Mouse (Mus musculus) inflammation-experienced regulatory T-cells (primary cell): ENCODE results near the gene Sirt7. TPM values are rescaled to one million over a fixed set of nuclear protein-coding genes. Genes with fewer than 3 reads are reported as not detected.

Source experiments
- polyA plus RNA-seq, 2 experiments: library from polyadenylated mRNA; unstranded; fragments of 100-300 nt; shearing (Covaris generic); gene quantifications; one replicate each; pipeline ENCODE4 v1.2.1; 2017

Sirt7 gene
- 100 to 1,000 TPM; 275 to 320 TPM for polyA plus RNA-seq

DNA sequence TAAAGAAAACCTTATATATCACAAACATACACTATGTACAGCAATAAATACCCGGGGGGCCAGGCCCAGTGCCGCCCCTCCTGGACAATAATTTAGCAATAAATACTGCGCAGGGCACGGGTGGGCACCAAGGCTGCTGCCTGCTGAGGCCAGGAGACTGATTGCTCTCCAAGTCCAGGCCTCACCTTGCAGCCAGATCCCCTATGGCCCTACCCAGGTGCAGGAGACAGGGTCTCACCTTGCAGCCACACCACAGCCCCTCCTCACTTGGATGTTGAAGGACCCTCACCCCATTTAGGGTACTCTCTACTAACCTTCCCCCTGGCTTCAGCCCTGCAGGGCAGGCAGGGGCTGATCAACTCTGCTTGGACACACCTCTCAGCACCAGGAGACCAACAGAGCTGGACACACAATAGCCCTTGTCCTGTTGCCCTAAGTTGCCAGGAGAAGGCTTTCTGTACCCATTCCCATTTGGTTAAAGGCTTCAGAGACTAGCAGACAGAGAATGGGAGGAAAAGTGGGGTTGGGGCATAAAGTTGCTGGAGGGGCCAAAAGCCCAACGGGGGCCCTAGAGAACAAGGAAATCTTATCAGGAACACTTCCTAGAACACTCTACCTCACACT, at the start of gene Sirt7:
TSS of gene Sirt7 (minus strand) at position 89 of the 624 bp plus-strand sequence.

DNA sequence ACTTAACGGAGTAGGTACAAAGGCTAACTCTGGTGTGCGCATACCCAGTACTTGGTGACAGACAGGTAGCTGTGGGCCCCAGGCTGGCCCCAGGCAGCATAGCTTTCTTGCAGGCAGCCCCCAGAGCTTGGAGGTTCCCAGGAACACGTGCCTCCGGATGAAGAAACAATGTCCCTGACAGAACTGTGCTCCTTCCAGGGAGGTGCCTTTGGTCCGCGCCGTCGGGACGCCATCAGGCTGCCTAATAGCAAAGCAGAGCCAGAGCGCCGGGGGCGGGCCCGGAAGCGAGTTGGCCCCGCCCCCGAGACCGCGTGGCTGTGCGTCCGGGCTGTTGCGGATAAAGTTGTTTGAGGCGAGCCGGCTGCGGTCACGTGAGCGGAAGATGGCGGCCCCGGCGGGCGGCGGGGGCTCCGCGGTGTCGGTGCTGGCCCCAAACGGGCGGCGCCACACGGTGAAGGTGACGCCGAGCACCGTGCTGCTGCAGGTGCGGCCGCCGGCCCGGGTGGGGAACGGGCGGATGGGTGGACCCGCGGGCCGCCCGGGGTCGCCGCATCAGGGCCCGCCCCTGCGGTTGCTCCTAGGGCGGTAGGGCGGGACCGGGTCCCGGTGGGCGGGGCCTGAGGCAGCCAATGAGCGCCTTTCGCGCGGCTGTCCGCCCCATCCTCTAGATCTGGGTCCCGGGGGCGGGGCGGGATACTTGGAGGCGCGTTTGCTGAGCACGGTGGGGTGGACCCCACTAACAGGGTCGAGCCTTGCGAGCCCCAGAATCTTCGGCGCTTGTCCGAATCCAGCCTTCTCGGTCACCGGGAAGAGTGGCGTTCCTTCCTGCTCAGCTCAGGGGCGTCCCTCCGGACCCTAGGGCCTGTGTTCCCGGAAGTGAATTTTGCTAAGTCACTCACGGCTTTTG, 47.9 kb upstream of the Sirt7 start, which contains the start of gene Aspscr1:
TSS of gene Aspscr1 (plus strand) at position 287 of the 907 bp plus-strand sequence.

DNA sequence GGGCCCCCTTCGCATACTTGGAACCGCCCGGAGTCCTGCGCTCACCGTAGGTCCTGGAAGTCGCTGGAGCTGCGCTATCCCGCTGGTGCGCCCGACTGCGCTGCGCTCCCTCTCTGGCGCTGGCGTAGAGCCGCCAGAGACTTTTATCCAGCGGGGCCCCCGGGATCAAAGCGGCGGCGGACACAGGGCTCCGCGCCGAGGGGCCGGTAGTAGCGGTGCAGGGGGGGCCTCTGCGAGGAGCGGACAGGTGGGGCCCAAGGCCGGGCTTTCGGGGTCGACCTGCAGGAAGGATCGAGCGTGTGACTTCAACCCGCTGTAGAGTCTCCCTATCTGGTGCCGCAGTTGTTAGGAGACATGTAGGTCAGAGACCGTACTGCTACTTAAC, 36.0 kb upstream of the Sirt7 start, which contains the start of gene Notum:
TSS of gene Notum (minus strand) at position 100 of the 385 bp plus-strand sequence.

DNA sequence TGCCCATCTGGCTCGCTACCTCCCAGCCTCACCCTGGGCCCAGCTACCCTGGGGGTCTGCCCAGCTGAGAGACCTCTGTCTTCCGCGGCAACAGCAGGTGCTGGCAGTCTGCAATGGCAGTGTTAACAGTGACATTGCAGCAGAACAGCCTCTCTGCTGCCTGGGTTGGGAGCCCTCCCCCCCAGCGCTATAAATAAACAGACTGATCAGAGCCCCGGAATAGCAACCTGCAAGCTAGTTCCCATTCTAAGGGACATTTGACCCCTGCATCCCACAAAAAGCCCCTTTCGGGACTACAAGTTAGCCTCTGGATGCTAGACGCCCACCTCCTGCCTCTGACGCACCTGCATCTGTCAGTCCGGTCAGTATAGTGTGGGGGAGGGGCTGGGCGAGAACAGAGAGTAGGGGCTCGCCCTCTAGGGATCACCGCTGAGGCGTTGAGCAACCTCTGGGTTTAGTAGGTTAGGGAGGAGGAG, 23.0 kb upstream of the Sirt7 start, which contains the start of gene Myadml2:
TSS of gene Myadml2 (minus strand) at position 158 of the 476 bp plus-strand sequence.

DNA sequence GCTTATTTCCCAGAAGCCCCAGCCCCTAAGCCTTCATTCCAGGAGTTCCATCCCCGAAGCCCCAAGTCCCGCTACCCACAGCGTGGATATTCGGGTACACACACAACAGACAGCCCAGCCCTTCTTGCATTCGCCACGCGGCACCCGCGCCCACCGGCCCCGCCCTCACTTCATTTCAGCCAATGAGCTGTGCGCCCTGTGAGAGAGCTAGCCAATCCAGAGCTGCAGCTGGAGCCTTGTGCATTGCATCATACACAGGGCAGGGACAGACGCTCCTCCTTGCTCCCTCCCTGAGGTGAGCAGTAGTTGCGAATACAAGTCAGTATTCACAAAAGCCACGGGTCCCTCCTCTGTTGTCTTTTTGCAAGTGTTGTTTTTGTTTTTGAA, 18.6 kb upstream of the Sirt7 start, which contains the start of gene Pycr1:
TSS of gene Pycr1 (minus strand) at position 169 of the 387 bp plus-strand sequence.

DNA sequence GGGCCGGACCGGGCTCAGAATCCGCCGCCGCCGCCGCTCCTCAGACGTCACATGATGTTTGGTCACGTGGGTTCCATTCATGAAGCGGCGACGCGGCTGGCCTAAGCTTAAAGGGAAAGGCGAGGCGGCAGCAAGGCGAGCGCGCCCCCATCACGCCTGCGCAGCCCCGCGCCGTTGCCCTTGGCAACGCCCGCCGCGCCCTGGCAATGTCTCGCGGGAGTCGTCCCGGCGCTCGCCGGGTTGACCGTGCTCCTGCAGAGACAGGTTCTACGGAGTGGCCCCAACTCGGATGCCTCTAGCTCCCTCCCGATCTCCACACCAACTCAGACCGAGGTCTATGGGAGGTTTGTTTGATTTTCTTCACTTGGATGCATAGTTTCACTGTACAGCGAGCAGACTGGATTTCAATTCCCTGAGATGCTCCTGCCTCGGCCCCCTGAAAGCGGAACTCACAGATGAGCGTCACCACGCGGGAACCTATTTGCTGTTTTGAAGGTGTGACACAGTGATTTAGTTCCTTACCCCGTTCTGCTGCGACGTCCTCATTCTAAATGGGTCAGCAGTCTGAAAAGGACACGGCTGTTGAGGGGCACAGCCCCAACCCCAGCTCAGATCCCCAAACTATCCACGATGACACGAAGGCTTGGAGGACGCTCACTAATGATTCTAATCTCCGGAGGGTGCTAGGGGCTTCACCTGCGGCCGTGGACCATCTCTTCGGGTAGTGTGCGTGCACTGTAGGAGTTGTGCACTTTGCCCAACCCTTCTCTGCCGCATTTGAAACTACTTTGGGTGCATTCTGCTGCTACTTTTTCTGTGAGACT, 8.7 kb upstream of the Sirt7 start, which contains the start of gene Mafg:
TSS of gene Mafg (minus strand) at position 81 of the 824 bp plus-strand sequence.

DNA sequence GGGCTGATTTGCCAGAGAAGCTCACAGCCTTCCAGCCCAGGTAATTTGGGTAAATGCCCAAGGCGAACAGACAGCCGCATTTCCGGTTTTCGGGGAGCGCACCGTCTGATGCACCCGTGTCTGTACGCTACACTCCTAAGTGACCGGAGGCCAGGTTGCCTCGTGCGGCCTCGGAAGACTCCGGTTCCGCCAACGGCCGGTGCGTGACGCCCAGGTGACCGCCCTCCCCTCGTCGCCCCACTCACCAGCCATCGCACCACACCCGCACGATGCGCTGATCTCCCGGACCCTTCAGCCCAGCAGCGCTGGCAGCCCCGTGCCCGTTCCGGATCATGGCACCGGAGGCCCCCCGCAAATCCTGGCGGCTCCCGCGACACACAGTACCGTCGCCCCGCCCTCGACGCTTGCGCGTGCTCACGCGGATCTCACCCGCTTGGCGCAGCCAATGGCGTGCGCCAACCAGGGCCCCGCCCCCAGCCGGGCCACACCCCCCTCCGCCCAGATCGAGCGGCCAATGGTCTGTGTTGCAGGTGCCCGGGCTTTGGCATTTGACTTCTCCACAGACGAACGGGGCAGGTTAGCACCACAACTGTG, 7.4 kb downstream of the Sirt7 start, which contains the start of gene Pcyt2:
TSS of gene Pcyt2 (minus strand) at position 418 of the 594 bp plus-strand sequence.

DNA sequence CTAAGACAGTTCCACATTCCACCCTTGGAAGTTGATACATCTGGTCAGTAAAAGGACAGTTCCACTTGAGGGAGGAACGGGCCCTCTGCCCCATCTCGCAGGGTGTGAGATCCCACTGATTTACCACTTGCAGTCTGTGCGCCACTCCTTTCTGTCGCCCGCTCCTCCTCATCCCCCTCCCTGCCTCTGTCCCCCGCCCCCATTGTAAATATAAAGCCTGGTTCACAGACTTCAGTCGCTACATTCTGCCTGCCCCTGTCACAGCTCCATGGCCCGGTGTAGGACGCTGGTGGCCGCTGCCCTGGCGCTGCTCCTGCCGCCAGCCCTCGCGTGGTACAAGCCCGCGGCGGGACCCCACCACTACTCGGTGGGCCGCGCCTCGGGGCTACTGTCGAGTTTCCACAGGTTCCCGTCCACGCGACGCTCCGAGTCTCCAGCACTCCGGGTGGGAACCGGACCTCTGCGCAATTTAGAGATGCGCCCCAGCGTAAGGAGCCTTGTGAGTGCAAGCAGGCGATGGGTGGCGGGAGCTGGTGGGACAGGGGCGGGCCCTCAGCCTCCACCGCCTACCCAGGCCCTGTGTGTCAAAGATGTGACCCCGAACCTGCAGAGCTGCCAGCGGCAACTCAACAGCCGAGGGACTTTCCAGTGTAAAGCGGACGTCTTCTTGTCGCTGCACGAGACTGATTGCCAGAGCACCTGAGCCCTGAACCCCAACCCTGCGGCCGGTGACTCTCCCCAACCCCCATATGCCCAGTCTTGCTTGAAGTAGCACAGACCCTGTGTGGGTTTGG, 16.6 kb downstream of the Sirt7 start, which contains the start of gene Npb:
TSS of gene Npb (plus strand) at position 237 of the 794 bp plus-strand sequence.

DNA sequence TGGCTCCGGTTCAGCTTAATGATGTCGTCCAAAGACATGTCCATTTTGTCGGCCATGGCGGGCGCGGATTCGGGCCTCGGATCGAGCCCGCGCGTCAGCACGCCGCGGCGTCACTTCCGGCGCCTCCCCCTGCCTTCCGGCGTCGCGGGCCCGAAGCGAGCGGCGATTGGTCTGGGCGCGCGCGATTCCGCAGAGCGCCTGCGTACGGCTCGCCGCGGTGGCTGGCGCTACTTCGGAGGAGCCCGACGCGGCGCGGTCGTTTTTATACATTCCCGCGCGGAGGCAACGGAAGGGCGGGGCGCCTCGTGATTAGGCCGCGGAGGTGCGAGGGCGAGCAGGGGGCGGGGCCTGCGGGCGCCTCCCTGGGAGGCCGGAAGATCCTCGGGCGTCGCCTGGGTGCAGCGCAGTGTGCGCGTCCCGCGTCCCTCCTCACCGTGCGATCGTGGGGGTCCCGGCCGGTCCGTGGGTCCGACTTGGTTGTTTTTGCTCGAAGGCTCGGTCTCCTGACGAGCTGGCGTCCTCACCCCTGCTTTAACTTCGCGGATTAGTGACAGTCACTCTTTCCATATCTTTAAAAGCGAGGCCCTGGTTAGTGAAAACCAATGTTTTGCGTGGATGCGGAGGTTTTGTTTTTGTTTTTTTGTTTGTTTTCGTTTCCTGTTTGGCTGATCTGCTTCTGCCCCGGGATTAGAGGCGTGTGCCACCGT, 26.6 kb downstream of the Sirt7 start, which contains the start of the genes Alyref and Anapc11:
TSS of gene Alyref (minus strand) at position 83 of the 707 bp plus-strand sequence.
TSS of gene Anapc11 (plus strand) at position 139 of the 707 bp plus-strand sequence.

DNA sequence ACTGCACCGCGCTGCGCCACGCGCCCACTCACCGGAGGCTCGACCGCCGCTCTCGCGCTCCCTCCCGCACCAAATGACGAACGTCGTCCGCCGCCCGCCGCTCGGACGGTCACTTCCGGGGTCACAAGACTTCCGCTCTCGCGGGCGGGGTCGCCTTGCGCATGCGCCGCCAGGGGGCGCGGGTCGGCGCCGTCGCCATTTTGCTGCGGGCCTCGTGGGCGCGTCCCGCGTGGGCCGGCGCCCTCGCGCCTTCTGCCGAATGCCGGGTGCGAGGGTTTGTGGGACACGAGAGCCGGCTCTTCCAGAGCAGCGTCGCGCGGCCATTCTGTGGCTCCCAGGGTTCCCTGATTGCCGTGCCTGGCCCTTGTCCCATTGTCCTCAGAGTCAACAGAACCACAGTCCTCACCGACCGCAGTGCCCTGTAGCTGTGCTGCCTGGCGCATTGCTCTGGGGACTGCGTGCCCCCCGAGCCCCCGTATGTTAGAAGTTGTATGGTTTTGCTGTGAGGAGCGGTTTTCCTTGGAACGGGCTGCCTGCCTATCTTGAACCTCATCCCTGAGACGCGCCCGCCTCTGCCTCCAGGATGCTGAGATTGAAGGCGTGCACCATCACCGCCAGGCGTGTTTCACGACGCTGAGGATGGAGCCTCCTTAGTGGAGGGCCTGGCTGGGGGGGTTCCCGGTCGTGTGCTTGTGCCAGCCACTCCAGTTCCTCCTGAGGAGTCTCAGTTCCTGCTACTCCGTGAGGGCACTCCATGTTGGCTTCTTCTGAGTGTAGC, 43.4 kb downstream of the Sirt7 start, which contains the start of gene Arhgdia:
TSS of gene Arhgdia (minus strand) at position 135 of the 778 bp plus-strand sequence.

DNA sequence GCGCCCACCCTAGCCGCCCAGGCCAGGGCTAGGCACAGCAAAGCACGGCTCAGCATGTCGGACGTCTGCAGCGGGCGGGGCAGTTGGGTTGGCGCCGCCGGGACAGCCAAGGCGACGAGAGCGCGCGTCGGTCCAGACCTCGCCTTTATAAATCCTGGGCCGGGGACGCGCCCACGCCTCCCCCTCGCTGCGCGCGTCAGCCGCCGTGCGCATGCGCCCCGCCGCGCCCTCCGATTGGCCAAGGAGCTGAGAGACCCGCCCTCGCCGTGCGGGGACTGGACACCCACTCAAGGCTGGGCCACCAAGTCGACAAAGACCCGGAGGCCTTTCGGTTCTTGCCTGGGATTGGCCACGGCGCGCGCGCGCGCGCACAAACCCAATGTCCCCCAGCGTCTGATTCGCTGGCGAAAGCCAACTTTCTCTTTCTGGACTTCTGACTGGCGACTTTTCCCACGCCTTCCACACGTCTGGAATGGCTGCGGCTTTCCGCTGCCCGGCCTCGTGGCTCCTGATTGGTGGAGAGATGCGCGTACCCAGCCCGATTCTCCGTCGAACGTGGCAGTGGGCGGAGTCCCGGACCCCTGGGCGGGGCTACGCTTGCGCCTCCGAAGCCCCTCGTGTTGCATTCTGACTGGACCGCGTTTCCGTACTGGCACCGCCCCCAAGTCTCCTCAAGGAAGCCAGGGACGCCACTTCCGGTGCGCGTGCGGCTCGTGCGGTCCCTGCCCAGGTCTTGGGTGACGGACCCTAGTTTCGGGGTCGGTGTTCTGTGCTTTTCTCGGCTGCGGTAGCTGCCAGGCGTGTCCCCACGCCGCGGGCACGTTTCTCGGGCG, 52.1 kb downstream of the Sirt7 start, which contains the start of gene P4hb:
TSS of gene P4hb (minus strand) at position 502 of the 833 bp plus-strand sequence.

Other genes with a start within 250 kb of the Sirt7 start
- gene Faap100, start 246.5 kb downstream of the Sirt7 start, polyA plus RNA-seq: 10 to 100 TPM; 24.5 to 41.1 TPM
- 10 to 100 TPM; 43.2 to 49.9 TPM for gene Nploc4, start 187.5 kb downstream of the Sirt7 start, polyA plus RNA-seq
- gene Tspan10, start 182.6 kb downstream of the Sirt7 start, polyA plus RNA-seq: not detected
- 1 to 10 TPM; 1.5 to 2.0 TPM for gene Pde6g, start 171.7 kb downstream of the Sirt7 start, polyA plus RNA-seq
- gene Oxld1, start 167.2 kb downstream of the Sirt7 start, polyA plus RNA-seq: 10 to 100 TPM; 12.6 to 15.7 TPM
- gene Ccdc137, start 167.1 kb downstream of the Sirt7 start, polyA plus RNA-seq: 10 to 100 TPM; 51.2 to 66.8 TPM
- gene Arl16, start 157.6 kb downstream of the Sirt7 start, polyA plus RNA-seq: 10 to 100 TPM; 27.3 to 42.6 TPM
- gene Mrpl12, start 140.6 kb downstream of the Sirt7 start, polyA plus RNA-seq: 10 to 100 TPM; 65.5 to 81.0 TPM
- 10 to 100 TPM in 1 of 2 experiments, 1 to 10 TPM in 1; 9.8 to 22.0 TPM for gene Slc25a10, start 133.4 kb downstream of the Sirt7 start, polyA plus RNA-seq
- not detected for gene Gcgr, start 94.5 kb downstream of the Sirt7 start, polyA plus RNA-seq
- gene Mcrip1, start 75.5 kb downstream of the Sirt7 start, polyA plus RNA-seq: 100 to 1,000 TPM; 111 to 150 TPM
- gene Ppp1r27, start 74.1 kb downstream of the Sirt7 start, polyA plus RNA-seq: 1 to 10 TPM in 1 of 2 experiments, under 1 TPM in 1; 0.63 to 1.8 TPM
- 100 to 1,000 TPM; 247 to 254 TPM for gene P4hb, start 52.0 kb downstream of the Sirt7 start, polyA plus RNA-seq
- gene Arhgdia, start 43.6 kb downstream of the Sirt7 start, polyA plus RNA-seq: 100 to 1,000 TPM; 707 to 884 TPM
- 100 to 1,000 TPM; 253 to 299 TPM for gene Alyref, start 26.9 kb downstream of the Sirt7 start, polyA plus RNA-seq
- 100 to 1,000 TPM; 116 to 144 TPM for gene Anapc11, start 26.8 kb downstream of the Sirt7 start, polyA plus RNA-seq
- gene Npb, start 16.8 kb downstream of the Sirt7 start, polyA plus RNA-seq: 1 to 10 TPM in 1 of 2 experiments, not detected in 1; 1.0 TPM
- gene Pcyt2, start 7.3 kb downstream of the Sirt7 start, polyA plus RNA-seq: 100 to 1,000 TPM; 142 to 194 TPM
- gene Mafg, start 8.4 kb upstream of the Sirt7 start, polyA plus RNA-seq: 10 to 100 TPM; 22.8 to 25.0 TPM
- gene Pycr1, start 18.5 kb upstream of the Sirt7 start, polyA plus RNA-seq: 1 to 10 TPM in 1 of 2 experiments, under 1 TPM in 1; 0.43 to 3.8 TPM
- under 1 TPM; 0.38 to 0.75 TPM for gene Myadml2, start 22.9 kb upstream of the Sirt7 start, polyA plus RNA-seq
- gene Notum, start 35.9 kb upstream of the Sirt7 start, polyA plus RNA-seq: under 1 TPM; 0.11 to 0.97 TPM
- 100 to 1,000 TPM; 142 to 153 TPM for gene Aspscr1, start 47.7 kb upstream of the Sirt7 start, polyA plus RNA-seq
- gene Cenpx, start 88.5 kb upstream of the Sirt7 start, polyA plus RNA-seq: 100 to 1,000 TPM; 111 to 157 TPM
- 10 to 100 TPM; 64.1 to 74.7 TPM for gene Lrrc45, start 88.7 kb upstream of the Sirt7 start, polyA plus RNA-seq
- 1 to 10 TPM in 1 of 2 experiments, under 1 TPM in 1; 0.87 to 1.8 TPM for gene Rac3, start 96.2 kb upstream of the Sirt7 start, polyA plus RNA-seq
- 10 to 100 TPM in 1 of 2 experiments, 1 to 10 TPM in 1; 7.4 to 23.4 TPM for gene Dcxr, start 102.0 kb upstream of the Sirt7 start, polyA plus RNA-seq
- not detected for gene Cbr2, start 106.9 kb upstream of the Sirt7 start, polyA plus RNA-seq
- gene Hmga1b, start 137.6 kb upstream of the Sirt7 start, polyA plus RNA-seq: 10 to 100 TPM; 27.2 to 28.0 TPM
- gene Rfng, start 159.0 kb upstream of the Sirt7 start, polyA plus RNA-seq: 10 to 100 TPM; 34.6 to 49.4 TPM
- 100 to 1,000 TPM; 160 to 176 TPM for gene Gps1, start 159.0 kb upstream of the Sirt7 start, polyA plus RNA-seq
- gene Dus1l, start 171.2 kb upstream of the Sirt7 start, polyA plus RNA-seq: 10 to 100 TPM; 76.1 to 76.4 TPM
- 10 to 100 TPM; 43.4 to 45.6 TPM for gene Fasn, start 199.3 kb upstream of the Sirt7 start, polyA plus RNA-seq